Mouse (Mus musculus) spleen, adult 18-20 months (tissue): ENCODE measurements around the gene Sptbn4.
A peak's percentile ranks its signal among the peaks of the same experiment; 100 is the strongest.

Experiments
- DNase-seq, 2 experiments: peaks; one replicate each; pipeline ENCODE4 v3.0.0; 2022; ENCODE audit warnings: mixed read lengths in 2 of 2

Sptbn4 gene

GRCm38 (mm10) chr7:27339114-27339513, 108.4 kb downstream of the Sptbn4 start:
- DNase-seq = no peak

GRCm38 (mm10) chr7:27337175-27337853, 110.2 kb downstream of the Sptbn4 start, which contains the start of gene Ltbp4:
Gene Ltbp4 (minus strand): TSS chr7:27337692.
- DNase-seq = no peak

- peak; percentile 69 to 86 for DNase-seq
Measured at GRCm38 (mm10) chr7:27335928-27336823, 111.3 kb downstream of the Sptbn4 start.

GRCm38 (mm10) chr7:27335011-27335720, 112.3 kb downstream of the Sptbn4 start:
- no peak for DNase-seq

GRCm38 (mm10) chr7:27334405-27334911, 113.0 kb downstream of the Sptbn4 start:
- peak in 1 of 2 experiments; percentile 24 for DNase-seq

- peak in 1 of 2 experiments; percentile 22 for DNase-seq
Measured at GRCm38 (mm10) chr7:27333316-27333941, 114.1 kb downstream of the Sptbn4 start.

GRCm38 (mm10) chr7:27332353-27333199, 114.9 kb downstream of the Sptbn4 start:
- peak; percentile 75 to 94 for DNase-seq

- no peak for DNase-seq
Measured at GRCm38 (mm10) chr7:27331854-27332253, 115.6 kb downstream of the Sptbn4 start.

- DNase-seq = peak in 1 of 2 experiments; percentile 25
Measured at GRCm38 (mm10) chr7:27331541-27331851, 116.0 kb downstream of the Sptbn4 start.

GRCm38 (mm10) chr7:27330709-27331540, 116.6 kb downstream of the Sptbn4 start:
- DNase-seq = peak; percentile 82 to 85

GRCm38 (mm10) chr7:27329981-27330380, 117.5 kb downstream of the Sptbn4 start:
- no peak for DNase-seq

- peak; percentile 84 to 97 for DNase-seq
Measured at GRCm38 (mm10) chr7:27329326-27329947, 118.0 kb downstream of the Sptbn4 start.

GRCm38 (mm10) chr7:27328648-27329047, 118.8 kb downstream of the Sptbn4 start:
- no peak for DNase-seq

- no peak for DNase-seq
Measured at GRCm38 (mm10) chr7:27328161-27328560, 119.3 kb downstream of the Sptbn4 start.

- DNase-seq = no peak
Measured at GRCm38 (mm10) chr7:27327500-27327899, 120.0 kb downstream of the Sptbn4 start.

- DNase-seq = no peak
Measured at GRCm38 (mm10) chr7:27326101-27326880, 121.2 kb downstream of the Sptbn4 start.

GRCm38 (mm10) chr7:27325697-27326096, 121.8 kb downstream of the Sptbn4 start:
- DNase-seq = no peak

GRCm38 (mm10) chr7:27324928-27325327, 122.6 kb downstream of the Sptbn4 start:
- no peak for DNase-seq

GRCm38 (mm10) chr7:27324161-27324560, 123.3 kb downstream of the Sptbn4 start:
- DNase-seq = no peak
